Mouse (Mus musculus) heart, postnatal 14 days (tissue): ENCODE results near the gene Pkd1l2. TPM values are rescaled to one million over a fixed set of nuclear protein-coding genes. Genes with fewer than 3 reads are reported as not detected.

Experiments used
- DNase-seq, 2 experiments: peaks; one replicate each; pipeline ENCODE4 v3.0.0; 2021 to 2022
- intact Hi-C: fragments of 180-260 bp; cut with DNase I; formaldehyde crosslinking; loops from one replicate; pipeline ENCODE4 v1.15.1; 2025
- long read RNA-seq, 2 experiments: library from polyadenylated mRNA; stranded (forward); transcript quantifications; one replicate each; pipeline ENCODE4 v2.0.0; 2021
- total RNA-seq, 2 experiments: library from RNA; stranded (reverse); gene quantifications; 2 replicates each; pipeline ENCODE4 v1.2.3; 2021

The Pkd1l2 gene
- not detected for total RNA-seq
- long read RNA-seq, experiment 1, result 0 reads
- long read RNA-seq, experiment 2, result 0 reads

DNA sequence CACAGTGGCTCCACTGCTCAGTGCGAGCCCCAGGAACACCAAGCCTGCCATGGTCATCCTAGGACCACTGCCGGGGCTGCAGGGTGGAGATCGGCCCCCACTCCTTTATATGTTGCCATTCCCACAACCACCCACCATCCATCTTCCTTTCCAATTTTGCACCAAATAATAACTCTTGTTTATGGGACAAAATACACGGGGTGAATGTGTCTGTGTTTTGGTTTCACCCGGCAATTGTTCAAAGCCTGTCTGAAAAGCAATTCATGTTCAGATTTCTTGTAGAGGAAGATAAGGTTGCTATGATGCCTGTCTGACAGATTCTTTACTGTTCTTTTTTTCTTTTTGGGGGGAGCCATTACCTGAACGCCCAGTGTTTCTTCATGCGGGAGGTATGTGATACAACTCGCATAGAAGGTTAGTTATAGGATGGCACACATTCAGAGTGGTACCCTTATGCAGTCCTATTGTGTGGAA, at the start of gene Pkd1l2:
Pkd1l2 (minus strand) TSS at position 51 of the 474 bp plus-strand sequence.
- intact Hi-C loops, result no loop called here
- DNase-seq, result no peak

DNA sequence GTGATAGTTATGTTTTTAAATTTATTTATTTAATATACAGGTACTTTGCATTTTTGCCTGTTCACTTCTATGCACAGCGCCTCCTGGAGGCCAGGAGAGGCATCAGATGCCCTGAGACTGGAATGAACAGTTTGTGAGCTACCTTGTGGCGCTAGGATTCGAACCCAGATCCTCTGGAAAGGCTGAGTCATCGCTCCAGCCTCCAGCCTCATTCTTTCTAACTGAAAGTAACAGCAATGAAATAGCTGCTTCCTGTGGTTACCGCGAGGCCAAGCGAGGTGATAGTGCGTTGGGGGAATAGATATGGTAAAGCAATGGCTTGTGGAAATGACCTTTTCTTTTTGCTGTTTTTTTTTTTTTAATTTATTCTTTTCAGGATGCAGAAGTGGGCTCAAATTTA, 44.8 kb upstream of the Pkd1l2 start:
- intact Hi-C loops, result no loop called here
- DNase-seq, result no peak

DNA sequence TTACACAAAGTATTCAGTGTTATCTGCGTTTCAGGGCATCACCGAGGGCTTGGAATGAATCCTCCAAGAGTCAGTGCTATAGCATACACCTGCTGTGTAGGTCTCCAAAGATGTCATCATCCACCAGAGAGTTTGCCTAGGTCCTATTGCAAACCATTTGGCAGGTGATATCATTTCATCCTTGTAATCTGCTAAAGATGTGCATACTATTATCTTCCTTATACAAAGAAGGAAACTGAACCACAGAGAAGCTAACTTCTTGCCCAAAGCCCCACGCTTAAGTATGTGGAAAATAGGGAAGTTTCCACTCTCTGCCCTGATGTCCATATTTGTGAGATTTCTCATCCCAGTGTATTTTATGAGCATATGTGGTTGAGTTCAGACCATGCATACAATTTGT, 44.2 kb upstream of the Pkd1l2 start:
- intact Hi-C loops, result no loop called here
- DNase-seq, result no peak

DNA sequence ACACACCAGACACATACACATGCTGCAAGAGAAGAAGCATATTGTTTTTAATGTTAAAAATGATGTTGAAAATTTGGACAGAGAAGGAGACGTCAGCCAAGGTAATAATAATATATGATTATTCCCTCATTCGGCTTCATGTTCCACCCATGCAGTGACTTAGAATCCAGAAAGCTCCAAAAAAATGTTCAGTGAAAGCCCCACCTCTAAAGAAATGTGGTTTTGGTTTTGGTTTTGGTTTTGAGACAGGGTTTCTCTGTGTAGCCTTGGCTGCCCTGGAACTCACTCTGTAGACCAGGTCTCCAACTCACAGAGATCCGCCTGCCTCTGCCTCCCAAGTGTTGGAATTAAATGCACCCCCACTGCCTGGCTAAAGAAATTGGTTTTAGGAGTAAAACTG, 43.6 kb upstream of the Pkd1l2 start:
- no peak for DNase-seq
- intact Hi-C loops, result no loop called here

DNA sequence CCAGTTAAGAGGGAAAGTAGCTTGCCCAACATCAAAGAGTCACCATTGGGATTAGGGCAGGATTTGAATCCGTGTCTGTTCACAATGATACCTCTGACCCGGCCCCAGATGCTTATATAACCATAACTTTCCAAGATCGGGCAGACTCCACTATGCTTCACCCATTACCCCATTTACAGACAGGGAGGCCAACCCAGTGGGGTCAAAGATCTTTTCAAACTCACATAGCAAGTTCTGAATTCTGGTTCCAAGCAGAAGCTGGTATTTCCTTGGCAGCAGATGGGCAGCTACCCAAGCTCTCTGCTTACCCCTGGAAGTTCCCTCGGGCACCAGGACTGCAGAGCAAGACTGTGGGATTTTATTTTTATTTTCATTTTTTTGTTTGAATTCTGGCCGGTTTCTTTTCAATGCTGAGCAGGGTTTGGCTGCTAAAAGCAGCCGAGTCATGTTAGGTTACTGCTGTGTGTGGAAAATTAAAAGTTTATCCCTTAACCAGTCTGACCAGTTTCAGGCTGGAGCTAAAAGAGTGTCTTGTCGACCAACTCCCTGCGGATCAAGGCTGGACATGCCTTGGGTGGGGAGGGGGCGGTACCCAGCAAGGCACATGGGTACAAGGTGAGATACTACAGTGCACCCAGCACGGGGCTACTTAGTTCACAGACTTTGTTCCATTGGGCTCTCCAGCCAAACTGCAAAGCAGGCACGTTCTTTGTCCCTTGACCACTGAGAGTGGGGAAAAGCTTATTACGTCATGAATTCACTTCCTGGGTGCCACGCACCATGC, 41.8 kb upstream of the Pkd1l2 start:
- intact Hi-C loops, result no loop called here
- no peak for DNase-seq

DNA sequence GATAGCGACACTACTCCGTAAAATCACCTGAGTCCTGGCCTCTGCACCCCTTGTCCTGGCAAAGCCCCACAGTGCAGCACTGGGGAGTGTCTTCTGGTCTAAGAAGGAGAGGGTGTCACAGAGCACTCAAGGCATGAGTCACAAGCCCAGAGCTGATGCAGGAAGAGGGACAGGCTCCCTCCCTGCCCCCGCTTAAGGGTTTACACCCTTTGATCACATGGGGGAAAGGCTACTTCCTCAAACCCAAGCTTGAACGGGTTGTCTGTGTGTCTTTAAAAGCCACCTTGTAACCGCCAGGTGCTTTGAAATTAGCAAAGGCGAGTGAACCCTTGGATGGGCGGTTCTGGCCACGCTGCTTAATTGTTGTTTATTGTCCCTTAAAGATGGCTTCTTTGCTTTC, 39.0 kb upstream of the Pkd1l2 start:
- intact Hi-C loops, result no loop called here
- DNase-seq, result no peak

DNA sequence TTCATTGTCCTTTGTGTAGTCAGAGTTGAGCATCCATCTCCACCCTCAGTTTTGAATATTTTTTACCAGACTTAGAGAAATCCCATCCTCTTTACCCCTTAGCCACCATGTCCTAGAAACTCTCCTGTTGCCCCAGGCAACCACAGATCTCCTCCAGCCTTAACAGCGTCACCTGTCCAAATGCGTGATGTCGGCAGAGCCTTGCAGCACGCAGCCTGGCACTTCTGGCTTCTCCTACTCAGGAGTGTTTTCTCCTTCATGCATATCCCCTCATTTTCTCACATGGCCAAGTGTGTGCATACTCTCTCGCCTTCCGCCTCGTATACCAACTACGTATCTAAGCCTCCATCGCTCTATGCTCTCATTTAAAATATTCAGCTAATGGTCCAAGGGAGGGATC, 36.2 kb upstream of the Pkd1l2 start:
- DNase-seq, result no peak
- intact Hi-C loops, result no loop called here

DNA sequence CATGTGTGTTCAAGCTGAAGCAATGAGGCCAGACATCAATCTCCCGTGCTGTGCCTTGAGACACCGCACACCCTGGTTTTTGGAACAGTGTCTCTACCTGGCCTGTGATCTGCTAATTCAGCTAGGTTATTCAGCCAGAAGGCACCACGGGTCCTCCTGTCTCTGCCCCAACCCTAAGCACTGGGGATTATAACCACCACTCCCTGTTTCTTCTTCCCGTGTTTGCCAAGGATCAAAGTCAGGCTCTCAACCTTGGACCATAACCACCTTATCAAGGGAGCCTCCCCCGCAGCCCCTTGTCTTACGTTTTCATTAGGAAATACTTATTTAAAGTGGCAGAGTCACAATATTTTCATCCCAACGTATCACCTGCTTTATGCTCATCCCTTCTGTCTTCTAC, 34.3 kb upstream of the Pkd1l2 start:
- intact Hi-C loops, result no loop called here
- no peak for DNase-seq

DNA sequence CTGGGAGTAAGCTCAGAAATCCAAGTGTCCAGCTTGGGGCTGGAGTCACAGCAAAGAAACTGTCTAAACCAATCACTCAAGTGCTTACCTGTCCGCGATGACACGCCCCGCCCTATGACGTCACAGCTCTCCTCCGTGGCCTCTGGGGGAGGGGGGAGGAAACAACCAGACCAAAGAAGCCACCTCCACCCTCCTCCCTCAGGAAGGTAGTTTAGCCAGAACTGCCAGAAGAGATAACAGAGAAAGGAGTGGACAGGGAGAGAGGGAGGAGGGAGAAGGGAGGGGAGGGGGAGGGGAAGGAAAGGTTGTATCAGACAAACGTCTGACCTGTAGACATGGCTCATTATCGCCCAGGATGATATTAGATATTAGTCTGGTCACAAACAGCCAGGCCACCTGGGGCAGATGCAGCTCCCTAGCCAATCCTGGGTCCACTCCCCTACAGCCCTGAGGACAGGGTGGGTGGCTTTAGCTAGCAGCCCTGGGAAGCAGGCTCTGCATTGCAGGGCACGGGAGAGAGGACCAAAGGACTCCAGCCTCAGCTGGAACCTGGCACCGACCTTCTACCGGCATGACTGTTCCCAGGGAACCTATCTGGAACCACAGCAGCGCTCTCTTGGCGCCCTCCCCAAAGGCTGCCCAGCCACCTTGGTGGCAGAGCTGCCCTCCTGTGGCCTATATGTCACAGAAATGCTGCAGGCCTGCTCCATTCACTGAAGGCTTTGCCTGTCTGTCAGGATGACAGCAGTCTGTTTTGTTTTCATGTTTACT, 33.6 kb upstream of the Pkd1l2 start:
- DNase-seq, result peak; percentile 36 to 44
- intact Hi-C loops, result no loop called here

DNA sequence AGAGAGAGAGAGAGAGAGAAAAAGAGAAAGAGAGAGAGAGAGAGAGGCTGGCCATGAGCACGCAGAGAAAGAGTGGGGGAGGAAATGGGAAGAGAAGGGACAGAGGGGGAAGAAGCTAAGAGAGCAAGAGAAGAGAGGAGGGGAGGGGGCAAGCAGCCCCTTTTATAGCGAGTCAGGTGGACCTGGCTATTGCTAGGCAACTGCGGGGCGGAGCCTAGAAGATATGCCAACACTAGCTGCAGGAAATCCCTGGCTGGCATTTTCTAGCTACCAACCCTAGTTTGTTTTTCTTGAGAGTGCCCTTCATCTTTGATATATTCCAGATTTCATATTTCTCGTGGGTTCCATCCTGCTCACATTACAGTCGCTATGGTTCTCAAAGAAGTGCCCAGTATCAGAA, 32.8 kb upstream of the Pkd1l2 start:
- no peak for DNase-seq
- intact Hi-C loops, result no loop called here

DNA sequence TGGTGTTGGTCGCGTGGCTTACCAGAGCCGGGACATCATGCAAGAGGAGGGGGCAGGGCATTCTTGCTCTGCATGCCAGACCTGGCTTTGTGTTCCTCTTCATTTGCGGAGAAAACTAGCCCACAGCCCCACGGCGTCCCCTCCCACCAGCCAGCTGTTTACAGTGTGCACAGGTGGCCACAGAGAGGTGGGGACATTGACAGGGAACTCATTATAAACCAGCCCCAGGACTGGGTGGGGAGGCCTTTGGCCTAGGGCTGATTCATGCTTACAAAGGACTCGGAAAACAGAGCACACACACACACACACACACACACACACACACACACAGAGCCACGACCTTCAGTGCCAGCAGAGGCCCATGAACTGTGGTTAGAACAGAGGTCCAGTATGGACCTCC, 30.0 kb upstream of the Pkd1l2 start:
- intact Hi-C loops, result no loop called here
- no peak for DNase-seq

DNA sequence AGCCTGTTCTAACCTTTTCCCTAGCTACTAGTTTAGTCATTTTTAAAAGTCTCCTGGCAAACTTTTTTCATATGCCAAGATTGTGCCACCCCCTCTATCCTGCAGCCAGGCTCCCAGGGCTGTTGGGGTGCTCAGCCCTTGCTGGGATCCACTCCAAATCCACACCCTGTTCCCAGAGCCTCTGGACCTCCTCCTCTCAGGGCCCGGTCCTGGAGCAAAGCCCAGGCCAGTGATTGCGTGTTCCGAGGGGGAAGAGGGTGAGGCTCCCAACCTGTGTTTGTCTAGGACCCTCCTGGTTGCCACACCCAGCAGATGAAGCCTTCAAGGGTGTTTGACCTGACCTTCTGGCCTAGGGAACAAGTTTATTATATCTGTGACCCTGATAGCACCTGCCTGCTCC, 29.4 kb upstream of the Pkd1l2 start:
- peak; percentile 16 to 21 for DNase-seq
- intact Hi-C loops, result no loop called here

DNA sequence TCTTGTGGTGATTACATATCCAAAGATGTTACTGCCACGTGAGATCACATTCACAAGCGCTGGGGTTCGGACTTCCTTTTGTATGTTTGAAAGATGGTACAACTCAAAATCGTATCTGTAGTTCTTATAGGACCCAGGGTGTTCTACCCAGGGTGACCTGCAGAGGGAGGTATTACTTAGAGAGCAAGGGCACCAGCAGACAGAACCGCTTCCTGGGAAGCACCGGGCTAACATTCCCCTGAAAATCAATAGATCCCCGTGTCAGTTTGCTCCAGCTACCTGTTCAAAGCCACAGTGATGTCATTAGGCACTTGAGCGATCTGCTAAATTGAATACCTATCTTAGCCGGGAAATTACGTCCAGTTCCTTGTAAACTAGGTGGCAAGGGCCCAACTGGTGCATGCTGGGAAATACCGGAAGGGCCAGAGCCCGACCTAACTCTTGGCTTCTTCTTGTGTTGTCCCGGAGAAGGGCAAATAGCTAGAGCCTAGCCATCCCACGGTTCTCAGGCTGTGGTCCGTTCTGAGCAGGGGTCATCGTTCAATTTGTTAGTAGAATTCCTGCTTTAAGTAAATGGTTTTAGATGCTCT, 27.6 kb upstream of the Pkd1l2 start:
- intact Hi-C loops, result loop anchor here (5.0 to 10.0 kb wide), 2 partner anchors 87 to 265 kb away; no protein-coding TSS in a partner anchor
- DNase-seq, result peak; percentile 56 to 73

DNA sequence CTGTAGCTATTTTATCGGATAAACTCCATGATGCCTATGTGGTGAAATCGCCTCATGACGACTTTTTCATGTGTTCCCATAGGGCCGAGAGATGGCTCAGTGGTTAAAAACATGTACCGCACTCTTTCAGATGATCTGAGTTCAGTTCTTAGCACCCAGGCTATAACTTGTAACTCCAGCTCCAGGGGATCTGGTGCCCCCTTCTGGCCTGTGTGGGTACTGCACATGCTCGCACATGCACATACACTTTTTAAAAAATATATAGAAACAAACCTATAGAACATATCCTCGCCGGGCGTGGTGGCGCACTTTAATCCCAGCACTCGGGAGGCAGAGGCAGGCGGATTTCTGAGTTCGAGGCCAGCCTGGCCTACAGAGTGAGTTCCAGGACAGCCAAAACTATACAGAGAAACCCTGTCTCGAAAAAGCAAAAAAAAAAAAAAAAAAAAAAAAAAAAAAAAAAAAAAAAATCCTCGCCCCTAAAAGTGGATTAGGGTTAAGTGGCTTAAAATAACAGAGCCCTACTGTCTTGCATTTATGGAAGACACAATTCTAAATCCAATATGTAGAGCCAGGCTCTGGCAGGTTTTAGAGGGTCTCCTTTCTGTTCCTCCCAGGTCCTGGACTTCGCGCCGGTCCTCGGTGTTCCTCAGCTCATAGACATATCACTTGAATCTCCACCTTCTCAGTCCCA, 26.9 kb upstream of the Pkd1l2 start:
- intact Hi-C loops, result loop anchor here (5.0 to 10.0 kb wide), 2 partner anchors 88 to 266 kb away; no protein-coding TSS in a partner anchor
- DNase-seq, result no peak

DNA sequence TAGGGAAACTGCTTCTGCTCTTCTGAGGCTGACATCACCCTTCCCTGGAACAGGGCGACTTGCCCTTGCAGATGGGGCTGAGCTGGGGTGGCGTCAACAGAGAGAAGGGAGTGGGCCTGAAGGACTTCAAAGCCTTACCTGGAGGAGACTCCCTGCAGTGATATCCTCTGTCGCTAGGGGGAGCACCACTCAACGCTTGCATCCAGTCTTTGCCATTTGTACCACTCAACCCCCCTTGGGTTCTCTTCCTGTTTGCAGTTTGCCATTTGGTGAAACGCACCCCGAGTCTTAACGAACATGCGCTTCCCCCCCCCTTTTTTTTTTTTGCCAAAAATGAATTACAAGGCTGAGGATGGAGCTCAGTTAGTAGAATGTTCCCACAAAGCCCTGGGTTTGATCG, 25.3 kb upstream of the Pkd1l2 start:
- intact Hi-C loops, result loop anchor here (1.0 to 10.0 kb wide), 3 partner anchors 90 to 368 kb away; no protein-coding TSS in a partner anchor

DNA sequence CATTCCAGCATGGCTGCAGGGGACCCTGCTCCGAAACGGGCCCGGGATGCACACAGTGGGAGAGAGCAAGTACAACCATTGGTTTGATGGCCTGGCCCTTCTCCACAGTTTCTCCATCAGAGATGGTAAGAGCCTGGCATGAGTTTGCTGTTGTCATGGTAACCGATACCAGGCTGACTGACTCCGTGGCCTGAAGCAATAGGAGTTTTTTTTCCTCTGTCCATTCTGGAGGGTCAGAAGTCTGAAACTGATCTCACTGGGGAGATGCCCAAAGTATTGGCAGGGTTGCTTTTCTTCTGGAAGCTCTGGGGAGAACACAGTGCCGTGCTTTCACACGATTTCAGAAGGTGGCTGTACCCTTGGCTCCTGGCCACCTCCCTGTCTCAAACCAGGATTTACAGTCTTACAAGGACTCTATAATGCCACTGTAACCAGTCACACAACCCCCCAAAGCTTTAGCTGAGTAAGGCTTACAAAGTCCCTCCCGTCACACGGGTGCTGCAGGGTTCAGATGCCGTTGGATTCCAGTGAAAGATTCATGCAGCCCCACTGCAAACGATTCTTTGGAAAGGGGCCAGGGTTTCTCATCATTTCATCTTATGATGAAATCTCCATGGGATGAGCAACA, 15.4 kb upstream of the Pkd1l2 start:
- intact Hi-C loops, result no loop called here
- DNase-seq, result no peak

More for the DNA sequence above, 25.3 kb upstream of the Pkd1l2 start:
- peak; percentile 64 to 77 for DNase-seq

DNA sequence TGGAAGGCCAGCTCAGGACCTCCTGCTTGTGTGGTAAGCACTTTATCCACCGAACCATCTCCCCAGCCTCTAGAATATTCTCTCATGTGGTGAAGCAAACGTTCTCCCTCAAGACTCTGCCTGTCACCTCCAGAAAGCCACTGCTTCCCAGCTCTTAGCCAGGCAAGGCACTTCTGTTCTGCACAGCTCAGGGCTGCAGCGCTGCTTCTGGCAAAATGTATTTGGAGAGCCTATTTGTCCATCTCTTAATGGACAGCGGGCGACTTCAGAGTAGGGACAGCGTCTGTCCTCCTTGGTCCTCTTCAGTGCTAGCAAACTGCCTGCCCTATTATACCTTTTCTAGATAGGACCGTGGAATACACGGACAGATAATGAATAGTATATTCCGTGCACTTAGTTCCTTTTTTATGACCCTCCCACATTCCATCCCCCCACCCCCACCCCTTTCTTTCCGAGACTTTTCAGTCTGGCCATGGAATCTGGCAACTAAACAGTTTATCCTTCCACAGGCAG, 14.9 kb upstream of the Pkd1l2 start:
- no peak for DNase-seq
- intact Hi-C loops, result no loop called here

DNA sequence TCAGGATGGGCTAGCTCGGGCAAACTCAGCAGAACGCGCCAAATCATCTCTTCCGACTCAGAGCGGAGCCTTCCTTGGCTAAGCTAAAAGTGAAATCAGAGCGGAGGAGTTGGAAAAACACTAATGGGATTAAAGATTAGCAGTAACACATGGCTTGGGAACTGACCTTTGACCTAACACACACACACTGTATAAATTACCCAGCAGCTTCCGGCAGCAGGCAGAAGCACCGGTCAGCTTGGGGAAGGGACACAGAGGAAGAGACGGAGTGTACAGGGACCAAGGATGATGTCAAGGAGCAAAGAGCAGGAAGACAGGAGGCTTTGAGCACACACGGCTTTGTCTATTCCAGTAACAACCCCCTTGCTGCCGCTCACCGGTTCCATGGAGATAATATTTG, 13.4 kb upstream of the Pkd1l2 start, which contains the start of gene Bco1:
Bco1 (plus strand) TSS at position 208 of the 400 bp plus-strand sequence.
- no peak for DNase-seq
- intact Hi-C loops, result no loop called here

DNA sequence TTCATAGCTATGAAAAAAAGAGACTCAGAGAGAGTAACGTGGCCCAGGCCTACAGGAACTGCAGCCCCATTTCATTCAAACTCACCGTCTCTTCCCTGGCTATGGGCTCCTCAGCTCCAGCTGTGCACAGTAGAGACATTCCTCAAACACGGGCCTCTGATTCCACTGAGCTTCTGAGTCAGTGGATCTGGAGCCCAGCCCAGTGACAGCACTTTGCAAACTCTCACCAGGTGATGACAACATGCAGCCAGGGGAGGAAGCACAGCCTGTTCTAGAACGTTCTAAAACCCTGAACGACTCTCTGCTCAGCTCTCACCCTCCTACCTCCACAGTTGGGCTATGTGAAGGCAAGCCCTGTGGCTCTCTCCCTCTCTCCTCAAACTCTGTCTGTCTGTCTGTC, 11.8 kb upstream of the Pkd1l2 start:
- intact Hi-C loops, result no loop called here

DNA sequence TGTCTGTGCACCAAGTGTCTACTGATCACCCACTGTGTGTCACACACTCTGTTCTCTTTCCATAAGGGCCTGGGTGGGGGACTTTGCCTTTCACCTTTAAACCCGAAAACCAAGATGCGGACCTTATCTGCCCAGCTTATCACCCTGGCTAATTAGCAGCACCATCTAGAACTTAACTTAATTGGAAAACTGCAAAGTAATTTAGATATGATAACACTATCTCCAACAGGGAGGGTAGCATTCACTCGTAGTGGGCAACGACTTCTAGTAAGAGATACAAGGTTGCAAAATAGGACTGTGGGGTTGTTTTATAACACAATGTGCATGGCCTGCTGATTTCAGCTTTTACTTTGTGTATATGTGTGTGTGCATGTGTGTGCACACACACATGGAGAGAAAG, 7.6 kb upstream of the Pkd1l2 start:
- no peak for DNase-seq
- intact Hi-C loops, result no loop called here

More for the DNA sequence above, 11.8 kb upstream of the Pkd1l2 start:
- DNase-seq, result peak; percentile 48 to 58
